Mouse (Mus musculus) neutrophil, adult 59 days (primary cell): ENCODE measurements around the gene 4921511C20Rik. TPM values are rescaled to one million over a fixed set of nuclear protein-coding genes. Genes with fewer than 3 reads are reported as not detected.

Experiments
- total RNA-seq, 2 experiments: library from RNA; stranded (reverse); gene quantifications; 1 replicate in 1 of 2; 2 replicates in 1 of 2; pipeline ENCODE4 v1.2.4; 2023

The 4921511C20Rik gene
- not detected for total RNA-seq

DNA sequence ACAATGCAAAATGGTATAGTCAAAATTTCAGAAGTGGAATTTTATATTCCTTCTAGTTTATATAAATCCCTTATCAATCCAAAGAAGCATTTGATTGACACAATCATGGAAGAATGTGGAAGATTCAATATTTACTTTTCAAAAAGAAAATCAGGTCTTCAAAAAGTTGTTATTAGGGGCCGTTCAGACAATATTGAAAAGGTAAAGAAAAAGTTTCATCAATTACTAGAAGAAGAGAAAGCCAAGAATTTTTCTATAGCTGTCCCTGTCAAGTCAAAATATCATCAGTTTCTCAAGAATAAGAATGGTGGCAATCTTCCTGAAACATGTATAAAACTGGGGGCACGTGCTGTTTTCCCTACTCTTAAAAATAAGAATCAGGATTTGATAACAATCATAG, at the start of gene 4921511C20Rik:
TSS of gene 4921511C20Rik (plus strand) at position 301 of the 400 bp plus-strand sequence.

